Comparison of ENCODE assay signal across 14 mouse cellular contexts in genomic region chr10:17683852-17684428, GRCm38 (mm10). TPM values are rescaled to one million over a fixed set of nuclear protein-coding genes. Genes with fewer than 3 reads are reported as not detected.
A peak's percentile ranks its signal among the peaks of the same experiment; 100 is the strongest.
DNase-seq lines count a peak whose midpoint lies in the region; ATAC-seq and TF ChIP-seq lines count a peak whose summit lies in the region.
"Had no signal": no experiment of that assay in that cellular context is flagged by ENCODE, and none has a peak within 500 bp of the region (broad histone marks: within the 10 kb centered on the region; RNA-seq: fewer than 3 reads in every experiment).

No protein-coding gene starts in this region.

- DNase-seq in liver, adult 2 months (ENCODE audit: extremely low read depth, low read depth, low spot score) = peak; percentile 98
- DNase-seq in liver = no peak
- DNase-seq in liver, embryonic 14.5 days (ENCODE audit: low read depth in 3 of 3, low spot score in 3 of 3) = no peak
- DNase-seq in natural killer cell, adult 2 months (ENCODE audit: low spot score in 2 of 2) = peak; percentile 38 to 44
- DNase-seq in heart, adult 11 months = no peak
- no peak for DNase-seq in thymus, adult 18-20 months
- DNase-seq: cerebellum, adult 18-20 months; gastrocnemius, adult 2 months; lung, adult 18-20 months; thymus, postnatal 14 days had no signal

- 11% methylated on average over 6 of the region's 6 CpGs for WGBS in liver, adult 2 months
- WGBS in liver, embryonic 14.5 days (ENCODE audit: insufficient replicate concordance) = 16% methylated on average over 6 of the region's 6 CpGs

- TF ChIP-seq POLR2A in liver, adult 2 months (IDR thresholded peaks at IDR 0.05; ENCODE audit: extremely low read depth, insufficient read depth, low read length) = no peak

- peak; percentile 51; the same call in 1 of the 2 replicates for ATAC-seq in liver, embryonic 14.5 days (ENCODE audit: insufficient read depth)
- no peak for ATAC-seq in erythroblast, adult 5-6 weeks (replicated peaks; ENCODE audit: low FRiP score, poor library complexity, severe bottlenecking)
- ATAC-seq: midbrain, embryonic 16.5 days had no signal

- H3K79me2 ChIP-seq in liver, adult 2 months (ENCODE audit: control insufficient read depth, insufficient read depth, low read length) = no peaks in the 10 kb centered on the region

- no peak for TF ChIP-seq CTCF in liver, adult 2 months (IDR thresholded peaks at IDR 0.05; ENCODE audit: low read depth, low read length)
- TF ChIP-seq CTCF in liver, embryonic 14.5 days (IDR thresholded peaks at IDR 0.05; ENCODE audit: low read depth) = no peak

- H3K27ac ChIP-seq in liver, adult 2 months (replicated peaks; ENCODE audit: insufficient read depth, low read depth, low read length) = peak overlapping the region; percentile 61
- H3K27ac ChIP-seq in brown adipose tissue, adult 24 weeks (replicated peaks; ENCODE audit: low read depth, low read length) = no peak overlapping the region
- no peak overlapping the region for H3K27ac ChIP-seq in liver, embryonic 14.5 days
- H3K27ac ChIP-seq: gastrocnemius, adult 2 months; hindbrain, embryonic 15.5 days had no signal

- no peak for TF ChIP-seq EP300 in liver, embryonic 14.5 days (IDR thresholded peaks at IDR 0.05; ENCODE audit: low read depth)

- H3K36me3 ChIP-seq in liver, adult 2 months (ENCODE audit: control insufficient read depth, insufficient read depth, low read length) = no peaks in the 10 kb centered on the region
- H3K36me3 ChIP-seq in liver, embryonic 14.5 days (replicated peaks; ENCODE audit: control insufficient read depth, insufficient read depth, low read depth) = no peaks in the 10 kb centered on the region
- H3K36me3 ChIP-seq: hindbrain, embryonic 15.5 days had no signal

- peak overlapping the region; percentile 2; the same call in 1 of the 2 replicates for H3K9ac ChIP-seq in liver, adult 2 months (ENCODE audit: low read depth, low read length)
- H3K9ac ChIP-seq in liver, embryonic 14.5 days (replicated peaks) = no peak overlapping the region
- H3K9ac ChIP-seq: hindbrain, embryonic 15.5 days had no signal

- H3K9me3 ChIP-seq in liver, embryonic 14.5 days (ENCODE audit: control insufficient read depth, low read length) = no peaks in the 10 kb centered on the region
- H3K9me3 ChIP-seq: hindbrain, embryonic 15.5 days had no signal

- H3K27me3 ChIP-seq in liver, adult 2 months (ENCODE audit: control insufficient read depth, insufficient read depth, low read length) = no peaks in the 10 kb centered on the region
- H3K27me3 ChIP-seq in liver, embryonic 14.5 days (ENCODE audit: control insufficient read depth, insufficient read depth, low read length) = no peaks in the 10 kb centered on the region
- H3K27me3 ChIP-seq: hindbrain, embryonic 15.5 days had no signal

- peak overlapping the region; percentile 44 for H3K4me3 ChIP-seq in liver, adult 2 months (ENCODE audit: insufficient read depth, low read depth, low read length)
- 0 out of 2 replicates have a peak overlapping the region, but pooled peaks have one; percentile 16 for H3K4me3 ChIP-seq in brown adipose tissue, adult 24 weeks (ENCODE audit: insufficient read depth, low read depth, low read length)
- H3K4me3 ChIP-seq in liver, embryonic 14.5 days (ENCODE audit: insufficient read depth in 1 of 2, low read depth in 2 of 2, low read length in 2 of 2) = peak overlapping the region; percentile 8 to 42; a peak in 2 of 4 replicates
- H3K4me3 ChIP-seq: gastrocnemius, adult 2 months; hindbrain, embryonic 15.5 days had no signal

- no peak overlapping the region; the same call in 1 of the 2 replicates for H3K4me2 ChIP-seq in liver, embryonic 14.5 days (ENCODE audit: low read depth)
- H3K4me2 ChIP-seq: hindbrain, embryonic 15.5 days had no signal

- peaks cover 8% of the 10 kb centered on the region; the same call in 1 of the 2 replicates for H3K4me1 ChIP-seq in liver, adult 2 months (ENCODE audit: control insufficient read depth, insufficient read depth, low read length)
- H3K4me1 ChIP-seq in brown adipose tissue, adult 24 weeks (ENCODE audit: control insufficient read depth, insufficient read depth, insufficient read length, low read length) = no peaks in the 10 kb centered on the region
- H3K4me1 ChIP-seq in liver, embryonic 14.5 days (replicated peaks; ENCODE audit: control insufficient read depth in 2 of 2, insufficient read depth in 2 of 2, low read length in 1 of 2) = peaks cover 0 to 13% of the 10 kb centered on the region in 2 experiments; a peak in 2 of 4 replicates
- H3K4me1 ChIP-seq: hindbrain, embryonic 15.5 days had no signal

RNA-seq across cellular contexts. Expression of gene Cited2, which starts 39.1 kb away (rescaled TPM):
- 9.2 and 9.7 TPM in 2 replicates for total RNA-seq in liver, adult 2 months (2014; rRNA removed)
- 25.6 and 25.9 TPM in 2 replicates for polyA plus RNA-seq in liver, adult 2 months (2012; rRNA removed)
- 12.4 and 14.9 TPM in 2 replicates for polyA plus RNA-seq in brown adipose tissue, adult 24 weeks (2012; ENCODE audit: insufficient read depth, insufficient read length, missing spikeins)
- polyA plus RNA-seq in liver, embryonic 14.5 days (2012; rRNA removed) = 17.8 and 18.2 TPM in 2 replicates
- 12.3 and 12.7 TPM in 2 replicates for polyA plus RNA-seq in liver, embryonic 14.5 days (2014; fragmentation: Nextera tagmentation; extraction: Ambion mirVana)
- total RNA-seq in erythroblast, adult 5-6 weeks (2015; ENCODE audit: low replicate concordance) = 55.1 and 55.2 TPM in 2 replicates
- total RNA-seq in erythroblast, adult 5-6 weeks (2017; ENCODE audit: low replicate concordance) = 14.9 and 27.0 TPM in 2 replicates

Comparison
In these comparisons a context has a peak if more than half of its experiments do, and no peak if none do; other contexts are left out.
1. DNase-seq: peak in liver, adult 2 months (single experiment) and natural killer cell, adult 2 months (2 of 2); none in liver (single experiment), liver, embryonic 14.5 days (0 of 3), heart, adult 11 months (single experiment) and thymus, adult 18-20 months (0 of 2).
2. Peak in every context shown above with its lines, with median percentiles within 50 percentile points of each other: H3K4me3 ChIP-seq.